10 mouse cellular contexts compared by ENCODE assay signal in the genomic region with DNA sequence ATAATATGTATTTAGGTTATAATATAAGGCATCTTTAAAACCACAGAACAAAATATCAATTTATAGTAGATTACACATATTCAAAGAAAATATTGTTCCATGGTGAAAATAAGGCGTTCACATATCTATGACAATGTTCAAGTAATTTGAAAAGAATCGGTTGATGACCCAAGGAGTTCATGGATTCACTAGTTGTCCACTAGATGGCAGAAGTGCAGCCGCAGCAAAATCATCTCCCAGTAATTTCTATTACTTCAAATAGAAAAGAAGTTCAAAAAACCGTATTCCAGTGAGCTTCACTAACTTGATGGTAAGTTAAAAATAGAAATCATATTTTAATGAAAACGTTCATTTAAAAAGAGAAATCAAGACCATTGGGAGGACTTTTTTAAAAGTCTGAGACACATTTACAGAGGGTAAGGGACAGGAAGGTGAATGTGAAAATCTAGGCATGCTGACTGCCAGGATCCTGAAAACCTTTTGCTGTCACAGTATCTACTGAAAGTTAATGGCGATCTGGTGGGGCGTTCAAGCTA. TPM values are rescaled to one million over a fixed set of nuclear protein-coding genes. Genes with fewer than 3 reads are reported as not detected.
A peak's percentile ranks its signal among the peaks of the same experiment; 100 is the strongest.
DNase-seq lines count a peak whose midpoint lies in the region; ATAC-seq lines count a peak whose summit lies in the region.
"Had no signal": no experiment of that assay in that cellular context is flagged by ENCODE, and none has a peak within 500 bp of the region (broad histone marks: within the 10 kb centered on the region; RNA-seq: fewer than 3 reads in every experiment).

No protein-coding gene starts in this region.

- peak; percentile 53 for DNase-seq in CD4-positive, CD25-positive, alpha-beta regulatory T cell, adult 2 months (ENCODE audit: low read depth, low spot score)
- DNase-seq in hindbrain, embryonic 11.5 days (ENCODE audit: low spot score), result peak; percentile 31
- DNase-seq in 3T3-L1 (ENCODE audit: low read depth, low spot score), result peak; percentile 55
- DNase-seq in embryo, embryonic 10.5 days (ENCODE audit: low spot score), result peak; percentile 60
- DNase-seq in MN1 (ENCODE audit: low spot score), result no peak
- no peak for DNase-seq in layer of hippocampus, postnatal 10 days (ENCODE audit: low spot score in 2 of 2)

- H3K36me3 ChIP-seq in hindbrain, embryonic 11.5 days (ENCODE audit: control insufficient read depth, insufficient read depth, low read length), result no peaks in the 10 kb centered on the region
- no peaks in the 10 kb centered on the region for H3K36me3 ChIP-seq in hindbrain, embryonic 16.5 days (ENCODE audit: control insufficient read depth, insufficient read depth, low read length)
- H3K36me3 ChIP-seq: embryonic facial prominence, embryonic 15.5 days; neural tube, embryonic 12.5 days had no signal

- no peaks in the 10 kb centered on the region for H3K9me3 ChIP-seq in hindbrain, embryonic 11.5 days (ENCODE audit: control insufficient read depth, low read length)
- H3K9me3 ChIP-seq in hindbrain, embryonic 16.5 days (ENCODE audit: control insufficient read depth, low read length), result no peaks in the 10 kb centered on the region
- H3K9me3 ChIP-seq: embryonic facial prominence, embryonic 15.5 days; neural tube, embryonic 12.5 days had no signal

- H3K27ac ChIP-seq in hindbrain, embryonic 11.5 days (ENCODE audit: low read depth, low read length), result no peak overlapping the region
- no peak overlapping the region for H3K27ac ChIP-seq in hindbrain, embryonic 16.5 days (ENCODE audit: low read depth, low read length)
- H3K27ac ChIP-seq: embryonic facial prominence, embryonic 15.5 days; neural tube, embryonic 12.5 days had no signal

- no peak overlapping the region for H3K9ac ChIP-seq in hindbrain, embryonic 11.5 days (ENCODE audit: low read depth, low read length)
- H3K9ac ChIP-seq in hindbrain, embryonic 16.5 days (ENCODE audit: low read depth, low read length), result no peak overlapping the region
- H3K9ac ChIP-seq: embryonic facial prominence, embryonic 15.5 days; neural tube, embryonic 12.5 days had no signal

- H3K27me3 ChIP-seq in hindbrain, embryonic 11.5 days (ENCODE audit: control insufficient read depth, insufficient read depth, low read length), result no peaks in the 10 kb centered on the region
- H3K27me3 ChIP-seq in hindbrain, embryonic 16.5 days (replicated peaks; ENCODE audit: control insufficient read depth, insufficient read depth, low read length), result no peaks in the 10 kb centered on the region
- H3K27me3 ChIP-seq: embryonic facial prominence, embryonic 15.5 days; neural tube, embryonic 12.5 days had no signal

- H3K4me2 ChIP-seq in hindbrain, embryonic 11.5 days (replicated peaks; ENCODE audit: low read depth, low read length), result no peak overlapping the region
- no peak overlapping the region; the same call in 1 of the 2 replicates for H3K4me2 ChIP-seq in hindbrain, embryonic 16.5 days (ENCODE audit: low read length)
- H3K4me2 ChIP-seq: embryonic facial prominence, embryonic 15.5 days; neural tube, embryonic 12.5 days had no signal

- 40% methylated on average over 7 of the region's 7 CpGs for WGBS in hindbrain, embryonic 11.5 days
- WGBS in hindbrain, embryonic 16.5 days, result 34% methylated on average over 7 of the region's 7 CpGs

- no peak overlapping the region for H3K4me3 ChIP-seq in hindbrain, embryonic 11.5 days (ENCODE audit: low read depth, low read length)
- no peak overlapping the region for H3K4me3 ChIP-seq in hindbrain, embryonic 16.5 days (ENCODE audit: low read length)
- H3K4me3 ChIP-seq: embryonic facial prominence, embryonic 15.5 days; neural tube, embryonic 12.5 days had no signal

- H3K4me1 ChIP-seq in hindbrain, embryonic 11.5 days (replicated peaks; ENCODE audit: control insufficient read depth, insufficient read depth, low read length), result no peaks in the 10 kb centered on the region
- H3K4me1 ChIP-seq in hindbrain, embryonic 16.5 days (ENCODE audit: control insufficient read depth, insufficient read depth, low read depth, low read length), result no peaks in the 10 kb centered on the region
- H3K4me1 ChIP-seq: embryonic facial prominence, embryonic 15.5 days; neural tube, embryonic 12.5 days had no signal

- no peak for ATAC-seq in CD4-positive, CD25-positive, alpha-beta regulatory T cell, adult 4 months
- no peak for ATAC-seq in hindbrain, embryonic 11.5 days (ENCODE audit: low FRiP score)
- ATAC-seq in hindbrain, embryonic 16.5 days, result no peak

RNA-seq across cellular contexts. Expression of gene Uqcrfs1, which starts 43.2 kb away (rescaled TPM):
- 10 to 100 TPM; 93.1 to 99.9 TPM for polyA plus RNA-seq in CD4-positive, CD25-positive, alpha-beta regulatory T cell, adult 4 months (2017; shearing (Covaris generic))
- polyA plus RNA-seq in hindbrain, embryonic 11.5 days (2014; fragmentation: Nextera tagmentation; extraction: Ambion mirVana), result 255 and 270 TPM in 2 replicates
- 297 and 329 TPM in 2 replicates for polyA plus RNA-seq in hindbrain, embryonic 16.5 days (2015; fragmentation: Nextera tagmentation; extraction: Ambion mirVana)
- total RNA-seq in layer of hippocampus, postnatal 10 days (2021), result 100 to 1,000 TPM; 182 to 196 TPM

Comparison
In these comparisons a context has a peak if more than half of its experiments do, and no peak if none do; other contexts are left out.
1. DNase-seq: peak in CD4-positive, CD25-positive, alpha-beta regulatory T cell, adult 2 months (single experiment), hindbrain, embryonic 11.5 days (single experiment), 3T3-L1 (single experiment) and embryo, embryonic 10.5 days (single experiment); none in MN1 (single experiment) and layer of hippocampus, postnatal 10 days (0 of 2).